Mouse (Mus musculus): ENCODE measurements at regions not wholly inside any gene's neighbourhood (a gene's known extent, or its start where the extent isn't known, plus 50 kb on each side); places are given as distances from the start of the nearest gene placed in this dataset.

GRCm38 (mm10) chr12:64273730-64274129, 200.8 kb downstream of the Fscb start:
- in situ Hi-C loops (cut with MboI, MseI), result loop anchor here in 1 of 2 experiments (10.0 kb wide), 1 partner anchor 969 kb away; no protein-coding TSS in a partner anchor

GRCm38 (mm10) chr12:64266130-64266529, 208.4 kb downstream of the Fscb start:
- in situ Hi-C loops (cut with MboI, MseI), result no loop called here

GRCm38 (mm10) chr12:64255016-64255415, 219.5 kb downstream of the Fscb start:
- in situ Hi-C loops (cut with MboI, MseI), result loop anchor here in 1 of 2 experiments (10.0 kb wide), 1 partner anchor 1790 kb away; no protein-coding TSS in a partner anchor

DNA sequence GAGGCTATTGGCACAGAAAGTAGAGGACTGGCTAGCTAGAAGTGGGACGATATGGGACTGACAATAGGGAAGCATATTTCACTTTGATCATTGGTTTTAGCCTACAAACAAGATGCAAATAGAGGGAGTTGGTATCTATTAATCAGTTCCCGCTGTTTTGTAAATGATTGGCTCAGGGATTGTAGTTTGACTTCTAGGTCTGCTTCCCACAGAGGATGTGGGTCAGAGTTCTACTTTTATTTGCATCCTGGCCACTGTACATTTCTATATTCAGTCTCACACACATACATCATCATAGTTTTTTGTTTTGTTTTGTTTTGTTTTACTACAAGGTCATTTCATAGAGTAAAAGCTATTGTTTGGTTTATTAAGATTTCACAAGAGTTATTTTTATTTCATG, 224.5 kb downstream of the Fscb start:
- in situ Hi-C loops (cut with MboI, MseI), result loop anchor here in 1 of 2 experiments (10.0 kb wide), 1 partner anchor 1785 kb away; no protein-coding TSS in a partner anchor

GRCm38 (mm10) chr12:64229510-64230078, 244.9 kb downstream of the Fscb start:
- in situ Hi-C loops (cut with MboI, MseI), result loop anchor here in 1 of 2 experiments (10.0 kb wide), 1 partner anchor 215 kb away; no protein-coding TSS in a partner anchor

- in situ Hi-C loops (cut with MboI, MseI), result no loop called here
These were observed 258.1 kb downstream of the Fscb start for GRCm38 (mm10) chr12:64216409-64216808.

DNA sequence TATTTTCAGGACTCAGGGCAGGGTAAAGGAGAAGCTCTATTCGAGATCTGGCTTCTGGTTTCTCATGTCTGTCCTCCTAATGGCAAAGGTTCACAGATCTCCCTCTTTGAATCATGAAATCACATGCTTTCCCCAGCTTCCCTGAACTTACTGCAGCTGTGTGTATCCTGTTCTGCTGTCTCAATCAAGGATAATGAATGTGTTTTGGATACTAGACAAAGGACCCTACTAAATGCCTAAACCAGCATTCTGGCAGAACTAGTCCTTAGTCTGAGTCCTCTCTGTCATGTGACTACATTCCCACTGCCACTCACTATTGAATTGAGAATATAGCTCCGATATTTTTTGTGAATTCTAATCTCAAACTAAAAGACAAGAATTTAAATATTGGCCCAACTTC, 276.1 kb downstream of the Fscb start:
- in situ Hi-C loops (cut with MboI, MseI), result no loop called here
